Mouse (Mus musculus): ENCODE results near the gene Armc8. TPM values are rescaled to one million over a fixed set of nuclear protein-coding genes. Genes with fewer than 3 reads are reported as not detected.

Gene Armc8
- polyA plus RNA-seq, 1 experiment from 2014 or later: 20.6 TPM

DNA sequence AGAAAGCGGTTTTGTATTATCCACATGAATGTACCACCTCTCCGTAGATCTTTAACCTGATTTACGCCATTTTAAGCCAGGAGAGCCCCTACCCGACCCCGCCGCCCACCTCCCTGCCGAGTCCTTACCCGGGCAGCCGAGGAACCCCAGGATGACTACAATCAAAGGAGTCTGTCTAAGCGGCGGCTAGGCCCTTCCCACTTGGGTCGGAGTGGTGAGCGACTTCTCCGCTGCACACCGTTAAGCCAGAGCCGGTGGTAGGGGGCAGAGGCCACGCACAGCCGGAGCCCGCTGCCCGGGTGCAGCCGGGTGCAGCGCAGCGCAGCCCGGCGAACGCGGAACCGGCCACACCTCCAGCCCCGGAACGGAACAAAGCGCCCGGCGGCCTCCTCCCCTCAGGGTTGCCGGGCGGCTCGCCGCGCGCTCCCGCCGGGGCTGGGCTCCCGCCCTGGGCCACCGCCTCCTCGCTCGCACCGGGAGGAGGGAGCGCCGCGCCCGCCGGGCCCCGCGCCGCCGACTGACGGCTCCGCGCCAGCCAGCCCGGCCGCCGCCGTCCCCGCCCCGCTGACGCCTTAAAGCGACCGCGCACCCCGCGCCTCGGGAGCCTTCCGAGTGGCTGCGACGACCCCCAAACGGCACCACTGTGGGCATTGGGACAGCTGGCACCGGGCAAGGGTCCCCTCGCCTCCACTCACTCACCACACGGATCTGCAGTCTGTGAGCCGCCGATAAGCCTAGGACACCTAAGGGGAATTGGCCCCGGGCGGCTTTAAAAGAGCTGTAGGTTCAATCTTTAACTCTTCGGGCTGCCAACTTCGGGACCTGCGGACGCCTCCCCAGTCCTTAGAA lies 132.3 kb downstream of the Armc8 start:
- Histone ChIP-seq H3K36me3 (ENCODE audit: control insufficient read depth, insufficient read depth, low read length) (no peaks in the 10 kb centered on the region), H3K27me3 (ENCODE audit: control insufficient read depth, insufficient read depth, low read length) (peaks cover 11% of the 10 kb centered on the region), H3K9ac (ENCODE audit: low read length) (peak overlapping the region; percentile 75), H3K4me3 (ENCODE audit: low read depth, low read length) (peak overlapping the region; percentile 53), H3K27ac (replicated peaks; ENCODE audit: low read depth, low read length) (no peak overlapping the region), H3K9me3 (ENCODE audit: control insufficient read depth, low read length) (no peaks in the 10 kb centered on the region), H3K4me1 (ENCODE audit: control insufficient read depth, insufficient read depth, low read length) (peaks cover 9% of the 10 kb centered on the region; the same call in 1 of the 2 replicates), H3K4me2 (ENCODE audit: low read depth, severe bottlenecking) (peak overlapping the region; percentile 85)
- under 1% methylated on average over 72 of the region's 86 CpGs for WGBS
- DNase-seq (ENCODE audit: low spot score) (peak; percentile 72), ATAC-seq (ENCODE audit: insufficient number of reproducible peaks, low FRiP score, low TSS enrichment, low read depth) (peak; percentile 56)

GRCm38 (mm10) chr9:99435619-99436181 lies 133.0 kb downstream of the Armc8 start:
- Histone ChIP-seq H3K4me1 (ENCODE audit: control insufficient read depth, insufficient read depth, low read length) (peaks cover 9% of the 10 kb centered on the region; the same call in 1 of the 2 replicates), H3K36me3 (ENCODE audit: control insufficient read depth, insufficient read depth, low read length) (no peaks in the 10 kb centered on the region), H3K9ac (ENCODE audit: low read length) (peak overlapping the region; percentile 75), H3K27me3 (ENCODE audit: control insufficient read depth, insufficient read depth, low read length) (peaks cover 11% of the 10 kb centered on the region), H3K4me3 (ENCODE audit: low read depth, low read length) (peak overlapping the region; percentile 53), H3K4me2 (ENCODE audit: low read depth, severe bottlenecking) (peak overlapping the region; percentile 85), H3K27ac (replicated peaks; ENCODE audit: low read depth, low read length) (peak overlapping the region; percentile 68), H3K9me3 (ENCODE audit: control insufficient read depth, low read length) (no peaks in the 10 kb centered on the region)
- 17% methylated on average over 16 of the region's 16 CpGs for WGBS
- ATAC-seq (ENCODE audit: insufficient number of reproducible peaks, low FRiP score, low TSS enrichment, low read depth): peak; percentile 14; the same call in 1 of the 2 replicates
- DNase-seq (ENCODE audit: low spot score): peak; percentile 58

DNA sequence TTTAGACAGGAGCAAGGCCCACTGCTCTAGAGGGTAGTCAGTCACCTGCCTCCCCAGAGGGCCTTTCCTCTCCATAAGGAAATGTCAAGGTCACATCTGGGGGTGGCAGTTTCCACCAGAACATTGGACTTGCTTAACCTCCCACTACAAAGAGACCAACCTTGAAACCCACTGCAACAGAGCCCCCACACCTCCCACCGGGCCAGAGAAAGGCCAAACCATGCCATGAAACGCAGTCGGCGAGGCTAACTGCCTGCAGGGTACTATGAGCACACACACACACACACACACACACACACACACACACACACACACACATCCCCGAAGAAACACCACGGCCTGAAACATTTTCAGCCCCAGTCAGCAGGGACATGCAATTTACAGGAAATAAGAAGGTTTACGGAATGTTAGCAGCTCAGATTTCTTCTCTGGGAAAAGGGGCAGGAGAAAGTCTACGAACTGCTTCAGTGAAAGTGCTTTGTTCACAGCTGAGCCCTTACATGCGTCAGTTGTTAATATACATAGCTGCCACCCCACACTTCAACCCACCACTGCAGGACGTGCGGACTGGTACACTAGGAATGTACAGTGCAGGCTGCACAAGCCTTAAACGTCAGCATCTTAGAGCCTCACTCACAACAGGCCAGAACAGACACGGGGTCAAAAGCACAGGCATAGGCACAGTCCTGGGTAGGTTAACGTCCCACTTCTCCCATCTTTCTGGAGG lies 133.6 kb downstream of the Armc8 start:
- Histone ChIP-seq H3K27me3 (ENCODE audit: control insufficient read depth, insufficient read depth, low read length) (peaks cover 11% of the 10 kb centered on the region), H3K9ac (ENCODE audit: low read length) (peak overlapping the region; percentile 75), H3K4me3 (ENCODE audit: low read depth, low read length) (peak overlapping the region; percentile 53), H3K4me2 (ENCODE audit: low read depth, severe bottlenecking) (peak overlapping the region; percentile 85), H3K9me3 (ENCODE audit: control insufficient read depth, low read length) (no peaks in the 10 kb centered on the region), H3K27ac (replicated peaks; ENCODE audit: low read depth, low read length) (peak overlapping the region; percentile 68), H3K4me1 (ENCODE audit: control insufficient read depth, insufficient read depth, low read length) (peaks cover 9% of the 10 kb centered on the region; the same call in 1 of the 2 replicates), H3K36me3 (ENCODE audit: control insufficient read depth, insufficient read depth, low read length) (no peaks in the 10 kb centered on the region)
- DNase-seq (ENCODE audit: low spot score): peak; percentile 52
- ATAC-seq (ENCODE audit: insufficient number of reproducible peaks, low FRiP score, low TSS enrichment, low read depth): peak; percentile 37
- 29% methylated on average over 14 of the region's 14 CpGs for WGBS

GRCm38 (mm10) chr9:99432478-99432877 lies 136.2 kb downstream of the Armc8 start:
- DNase-seq (ENCODE audit: low spot score) (no peak), ATAC-seq (ENCODE audit: insufficient number of reproducible peaks, low FRiP score, low TSS enrichment, low read depth) (no peak)
- Histone ChIP-seq H3K4me3 (ENCODE audit: low read depth, low read length) (no peak overlapping the region), H3K9ac (ENCODE audit: low read length) (no peak overlapping the region), H3K4me1 (ENCODE audit: control insufficient read depth, insufficient read depth, low read length) (peaks cover 9% of the 10 kb centered on the region; the same call in 1 of the 2 replicates), H3K27ac (replicated peaks; ENCODE audit: low read depth, low read length) (no peak overlapping the region), H3K9me3 (ENCODE audit: control insufficient read depth, low read length) (no peaks in the 10 kb centered on the region), H3K27me3 (ENCODE audit: control insufficient read depth, insufficient read depth, low read length) (peaks cover 2% of the 10 kb centered on the region), H3K36me3 (ENCODE audit: control insufficient read depth, insufficient read depth, low read length) (no peaks in the 10 kb centered on the region), H3K4me2 (ENCODE audit: low read depth, severe bottlenecking) (no peak overlapping the region)
- WGBS: 92% methylated on average over 4 of the region's 4 CpGs

DNA sequence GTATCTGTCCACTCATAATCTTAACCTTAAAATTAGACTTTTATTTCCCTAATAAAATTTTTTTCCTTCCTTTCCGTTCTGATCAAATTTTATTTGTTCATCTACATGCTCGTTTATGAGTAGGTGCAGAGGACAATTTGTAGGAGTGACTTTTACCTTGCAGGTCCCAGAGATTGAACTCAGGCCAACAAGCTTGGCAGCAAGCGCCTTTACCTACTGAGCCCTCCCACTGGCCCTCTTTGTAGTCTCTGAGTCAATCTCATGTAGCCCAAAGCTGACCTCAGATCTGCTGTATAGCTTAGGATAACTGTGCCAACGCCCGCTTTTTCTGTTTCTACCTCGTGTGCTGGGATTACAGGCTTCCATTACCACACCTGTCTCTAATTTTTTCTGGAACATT lies 136.7 kb downstream of the Armc8 start:
- Histone ChIP-seq H3K27me3 (ENCODE audit: control insufficient read depth, insufficient read depth, low read length) (no peaks in the 10 kb centered on the region), H3K4me2 (ENCODE audit: low read depth, severe bottlenecking) (no peak overlapping the region), H3K4me3 (ENCODE audit: low read depth, low read length) (no peak overlapping the region), H3K9me3 (ENCODE audit: control insufficient read depth, low read length) (no peaks in the 10 kb centered on the region), H3K27ac (replicated peaks; ENCODE audit: low read depth, low read length) (no peak overlapping the region), H3K36me3 (ENCODE audit: control insufficient read depth, insufficient read depth, low read length) (no peaks in the 10 kb centered on the region), H3K9ac (ENCODE audit: low read length) (no peak overlapping the region), H3K4me1 (ENCODE audit: control insufficient read depth, insufficient read depth, low read length) (peaks cover 9% of the 10 kb centered on the region; the same call in 1 of the 2 replicates)
- WGBS: 84% methylated on average over 6 of the region's 6 CpGs
- DNase-seq (ENCODE audit: low spot score) (no peak), ATAC-seq (ENCODE audit: insufficient number of reproducible peaks, low FRiP score, low TSS enrichment, low read depth) (no peak)

- Histone ChIP-seq H3K9me3 (ENCODE audit: control insufficient read depth, low read length) (no peaks in the 10 kb centered on the region), H3K4me3 (ENCODE audit: low read depth, low read length) (no peak overlapping the region), H3K9ac (ENCODE audit: low read length) (no peak overlapping the region), H3K27me3 (ENCODE audit: control insufficient read depth, insufficient read depth, low read length) (no peaks in the 10 kb centered on the region), H3K36me3 (ENCODE audit: control insufficient read depth, insufficient read depth, low read length) (no peaks in the 10 kb centered on the region), H3K27ac (replicated peaks; ENCODE audit: low read depth, low read length) (no peak overlapping the region), H3K4me1 (ENCODE audit: control insufficient read depth, insufficient read depth, low read length) (peaks cover 9% of the 10 kb centered on the region; the same call in 1 of the 2 replicates), H3K4me2 (ENCODE audit: low read depth, severe bottlenecking) (no peak overlapping the region)
- DNase-seq (ENCODE audit: low spot score) (no peak), ATAC-seq (ENCODE audit: insufficient number of reproducible peaks, low FRiP score, low TSS enrichment, low read depth) (no peak)
- 90% methylated on average over 8 of the region's 8 CpGs for WGBS
Measured at GRCm38 (mm10) chr9:99431346-99431745, 137.4 kb downstream of the Armc8 start.

GRCm38 (mm10) chr9:99430806-99431205 lies 137.9 kb downstream of the Armc8 start:
- Histone ChIP-seq H3K9me3 (ENCODE audit: control insufficient read depth, low read length) (no peaks in the 10 kb centered on the region), H3K9ac (ENCODE audit: low read length) (no peak overlapping the region), H3K4me2 (ENCODE audit: low read depth, severe bottlenecking) (no peak overlapping the region), H3K27me3 (ENCODE audit: control insufficient read depth, insufficient read depth, low read length) (no peaks in the 10 kb centered on the region), H3K27ac (replicated peaks; ENCODE audit: low read depth, low read length) (no peak overlapping the region), H3K4me3 (ENCODE audit: low read depth, low read length) (no peak overlapping the region), H3K36me3 (ENCODE audit: control insufficient read depth, insufficient read depth, low read length) (no peaks in the 10 kb centered on the region), H3K4me1 (ENCODE audit: control insufficient read depth, insufficient read depth, low read length) (peaks cover 9% of the 10 kb centered on the region; the same call in 1 of the 2 replicates)
- 85% methylated on average over 6 of the region's 6 CpGs for WGBS
- no peak for DNase-seq (ENCODE audit: low spot score)
- ATAC-seq (ENCODE audit: insufficient number of reproducible peaks, low FRiP score, low TSS enrichment, low read depth): no peak

DNA sequence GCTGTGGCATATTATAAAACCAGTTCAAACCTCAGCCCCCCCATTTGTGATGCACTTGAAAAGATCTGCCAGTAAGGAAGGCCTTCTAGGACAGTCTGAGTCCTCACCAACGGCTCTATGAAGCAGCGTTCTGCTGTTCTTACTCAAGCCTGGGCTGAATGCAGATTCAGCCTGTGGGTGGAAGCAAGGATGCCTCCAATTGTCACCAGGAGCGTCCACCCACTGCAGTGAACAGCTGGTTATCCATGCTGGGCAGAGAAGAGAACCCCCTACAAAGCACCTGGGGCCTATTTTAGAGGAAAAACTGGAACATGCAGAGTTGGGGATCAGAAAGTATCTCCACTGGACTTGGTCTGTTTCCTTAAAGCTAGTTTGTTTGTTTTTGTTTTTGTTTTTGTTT lies 138.9 kb downstream of the Armc8 start:
- H3K9me3 ChIP-seq (ENCODE audit: control insufficient read depth, low read length): no peaks in the 10 kb centered on the region
- no peaks in the 10 kb centered on the region for H3K27me3 ChIP-seq (ENCODE audit: control insufficient read depth, insufficient read depth, low read length)
- DNase-seq (ENCODE audit: low spot score) (no peak), ATAC-seq (ENCODE audit: insufficient number of reproducible peaks, low FRiP score, low TSS enrichment, low read depth) (no peak)
- H3K4me2 ChIP-seq (ENCODE audit: low read depth, severe bottlenecking): no peak overlapping the region
- H3K4me3 ChIP-seq (ENCODE audit: low read depth, low read length): no peak overlapping the region
- WGBS: 88% methylated on average over 3 of the region's 3 CpGs
- H3K27ac ChIP-seq (replicated peaks; ENCODE audit: low read depth, low read length): no peak overlapping the region
- H3K4me1 ChIP-seq (ENCODE audit: control insufficient read depth, insufficient read depth, low read length): peaks cover 9% of the 10 kb centered on the region
- H3K36me3 ChIP-seq (ENCODE audit: control insufficient read depth, insufficient read depth, low read length): no peaks in the 10 kb centered on the region
- no peak overlapping the region for H3K9ac ChIP-seq (ENCODE audit: low read length)
